Mouse (Mus musculus): ENCODE measurements around the gene Sertad2. TPM values are rescaled to one million over a fixed set of nuclear protein-coding genes. Genes with fewer than 3 reads are reported as not detected.

The Sertad2 gene
- polyA plus RNA-seq (2015; fragmentation: Nextera tagmentation; extraction: Ambion mirVana) = 40.5 and 47.9 TPM in 2 replicates

GRCm38 (mm10) chr11:20542739-20543452 is at the start of gene Sertad2:
TSS of gene Sertad2 (plus strand) at chr11:20543253.
- peak; percentile 99 for ATAC-seq (ENCODE audit: insufficient number of reproducible peaks, insufficient read depth, low FRiP score, low TSS enrichment, low read depth)
- Histone ChIP-seq H3K4me1 (peaks cover 10% of the 10 kb centered on the region), H3K9ac (peak within 1 kb of the TSS; percentile 84), H3K27ac (peak within 1 kb of the TSS; percentile 91), H3K36me3 (no peaks in the 10 kb centered on the region), H3K27me3 (no peaks in the 10 kb centered on the region), H3K9me3 (no peaks in the 10 kb centered on the region), H3K4me3 (peak within 1 kb of the TSS; percentile 84), H3K4me2 (peak within 1 kb of the TSS; percentile 82)
- 0% methylated on average over 52 of the region's 62 CpGs for WGBS

GRCm38 (mm10) chr11:20493922-20494626 is 49.0 kb upstream of the Sertad2 start:
- 83% methylated on average over 6 of the region's 6 CpGs for WGBS
- H3K4me3 ChIP-seq = no peak overlapping the region
- H3K9me3 ChIP-seq = no peaks in the 10 kb centered on the region
- H3K36me3 ChIP-seq = no peaks in the 10 kb centered on the region
- H3K4me2 ChIP-seq = no peak overlapping the region
- no peak overlapping the region for H3K27ac ChIP-seq
- no peak for ATAC-seq (ENCODE audit: insufficient number of reproducible peaks, insufficient read depth, low FRiP score, low TSS enrichment, low read depth)
- H3K27me3 ChIP-seq = no peaks in the 10 kb centered on the region
- peaks cover under 1% of the 10 kb centered on the region; the same call in 1 of the 2 replicates for H3K4me1 ChIP-seq
- no peak overlapping the region for H3K9ac ChIP-seq

GRCm38 (mm10) chr11:20500516-20500915 is 42.5 kb upstream of the Sertad2 start:
- WGBS = 41% methylated on average over 3 of the region's 3 CpGs
- H3K27me3 ChIP-seq = no peaks in the 10 kb centered on the region
- no peak overlapping the region for H3K4me3 ChIP-seq
- H3K36me3 ChIP-seq = no peaks in the 10 kb centered on the region
- peaks cover 5% of the 10 kb centered on the region for H3K4me1 ChIP-seq
- no peaks in the 10 kb centered on the region for H3K9me3 ChIP-seq
- H3K27ac ChIP-seq = no peak overlapping the region
- no peak overlapping the region for H3K9ac ChIP-seq
- no peak overlapping the region for H3K4me2 ChIP-seq
- ATAC-seq (ENCODE audit: insufficient number of reproducible peaks, insufficient read depth, low FRiP score, low TSS enrichment, low read depth) = no peak

- H3K9ac ChIP-seq = no peak overlapping the region
- no peak for ATAC-seq (ENCODE audit: insufficient number of reproducible peaks, insufficient read depth, low FRiP score, low TSS enrichment, low read depth)
- WGBS = 64% methylated on average over 5 of the region's 5 CpGs
- no peaks in the 10 kb centered on the region for H3K9me3 ChIP-seq
- no peaks in the 10 kb centered on the region for H3K36me3 ChIP-seq
- H3K4me1 ChIP-seq = peaks cover 5% of the 10 kb centered on the region
- H3K27me3 ChIP-seq = no peaks in the 10 kb centered on the region
- no peak overlapping the region for H3K4me3 ChIP-seq
- no peak overlapping the region for H3K27ac ChIP-seq
- no peak overlapping the region for H3K4me2 ChIP-seq
These were observed 41.7 kb upstream of the Sertad2 start for GRCm38 (mm10) chr11:20501160-20501955.

- Histone ChIP-seq H3K4me1 (peaks cover 18% of the 10 kb centered on the region), H3K27ac (0 out of 2 replicates have a peak overlapping the region, but pooled peaks have one; percentile 84), H3K36me3 (no peaks in the 10 kb centered on the region), H3K9ac (no peak overlapping the region), H3K4me2 (no peak overlapping the region), H3K27me3 (no peaks in the 10 kb centered on the region), H3K9me3 (no peaks in the 10 kb centered on the region), H3K4me3 (no peak overlapping the region)
- no peak for ATAC-seq (ENCODE audit: insufficient number of reproducible peaks, insufficient read depth, low FRiP score, low TSS enrichment, low read depth)
- 77% methylated on average over 6 of the region's 6 CpGs for WGBS
These were observed 29.5 kb upstream of the Sertad2 start for GRCm38 (mm10) chr11:20513574-20513973.

- H3K4me2 ChIP-seq = peak overlapping the region; percentile 39
These were observed 28.3 kb upstream of the Sertad2 start for GRCm38 (mm10) chr11:20514757-20515156.

GRCm38 (mm10) chr11:20521321-20521720 is 21.7 kb upstream of the Sertad2 start:
- ATAC-seq (ENCODE audit: insufficient number of reproducible peaks, insufficient read depth, low FRiP score, low TSS enrichment, low read depth) = no peak
- no peak overlapping the region for H3K4me2 ChIP-seq
- no peak overlapping the region for H3K27ac ChIP-seq
- WGBS = 87% methylated on average over 2 of the region's 2 CpGs
- H3K4me3 ChIP-seq = no peak overlapping the region
- no peak overlapping the region for H3K9ac ChIP-seq
- no peaks in the 10 kb centered on the region for H3K36me3 ChIP-seq
- no peaks in the 10 kb centered on the region for H3K27me3 ChIP-seq
- no peaks in the 10 kb centered on the region for H3K4me1 ChIP-seq
- no peaks in the 10 kb centered on the region for H3K9me3 ChIP-seq

More at GRCm38 (mm10) chr11:20514757-20515156, 28.3 kb upstream of the Sertad2 start:
- H3K4me1 ChIP-seq = peaks cover 18% of the 10 kb centered on the region
- no peaks in the 10 kb centered on the region for H3K36me3 ChIP-seq
- H3K4me3 ChIP-seq = no peak overlapping the region
- no peaks in the 10 kb centered on the region for H3K9me3 ChIP-seq
- H3K27me3 ChIP-seq = no peaks in the 10 kb centered on the region
- H3K9ac ChIP-seq = 0 out of 2 replicates have a peak overlapping the region, but pooled peaks have one; percentile 11
- ATAC-seq (ENCODE audit: insufficient number of reproducible peaks, insufficient read depth, low FRiP score, low TSS enrichment, low read depth) = 0 out of 2 replicates have a peak, but pooled peaks have one; percentile 62
- WGBS = 22% methylated on average over 4 of the region's 4 CpGs
- H3K27ac ChIP-seq = peak overlapping the region; percentile 85

GRCm38 (mm10) chr11:20522750-20523149 is 20.3 kb upstream of the Sertad2 start:
- H3K27ac ChIP-seq = no peak overlapping the region
- H3K36me3 ChIP-seq = no peaks in the 10 kb centered on the region
- H3K9me3 ChIP-seq = no peaks in the 10 kb centered on the region
- no peak overlapping the region for H3K4me3 ChIP-seq
- 42% methylated on average over 4 of the region's 4 CpGs for WGBS
- no peak for ATAC-seq (ENCODE audit: insufficient number of reproducible peaks, insufficient read depth, low FRiP score, low TSS enrichment, low read depth)
- no peaks in the 10 kb centered on the region for H3K4me1 ChIP-seq
- no peak overlapping the region for H3K9ac ChIP-seq
- H3K27me3 ChIP-seq = no peaks in the 10 kb centered on the region
- H3K4me2 ChIP-seq = no peak overlapping the region

GRCm38 (mm10) chr11:20524435-20524834 is 18.6 kb upstream of the Sertad2 start:
- no peak overlapping the region for H3K4me2 ChIP-seq
- H3K36me3 ChIP-seq = no peaks in the 10 kb centered on the region
- no peaks in the 10 kb centered on the region for H3K27me3 ChIP-seq
- no peak overlapping the region for H3K4me3 ChIP-seq
- no peaks in the 10 kb centered on the region for H3K9me3 ChIP-seq
- H3K4me1 ChIP-seq = no peaks in the 10 kb centered on the region
- ATAC-seq (ENCODE audit: insufficient number of reproducible peaks, insufficient read depth, low FRiP score, low TSS enrichment, low read depth) = no peak
- no peak overlapping the region for H3K27ac ChIP-seq
- H3K9ac ChIP-seq = no peak overlapping the region
- WGBS = 93% methylated on average over 1 of the region's 1 CpGs

- H3K27ac ChIP-seq = no peak overlapping the region
- no peak for ATAC-seq (ENCODE audit: insufficient number of reproducible peaks, insufficient read depth, low FRiP score, low TSS enrichment, low read depth)
- no peak overlapping the region for H3K9ac ChIP-seq
- H3K4me1 ChIP-seq = peaks cover 4% of the 10 kb centered on the region
- H3K4me2 ChIP-seq = no peak overlapping the region
- WGBS = 78% methylated on average over 8 of the region's 8 CpGs
- no peaks in the 10 kb centered on the region for H3K9me3 ChIP-seq
- H3K4me3 ChIP-seq = no peak overlapping the region
- H3K27me3 ChIP-seq = no peaks in the 10 kb centered on the region
- H3K36me3 ChIP-seq = no peaks in the 10 kb centered on the region
These were observed 17.1 kb upstream of the Sertad2 start for GRCm38 (mm10) chr11:20525909-20526308.

GRCm38 (mm10) chr11:20527901-20528300 is 15.2 kb upstream of the Sertad2 start:
- Histone ChIP-seq H3K9ac (no peak overlapping the region), H3K27ac (no peak overlapping the region), H3K36me3 (no peaks in the 10 kb centered on the region), H3K27me3 (no peaks in the 10 kb centered on the region), H3K4me3 (no peak overlapping the region), H3K4me2 (no peak overlapping the region), H3K4me1 (peaks cover 12% of the 10 kb centered on the region), H3K9me3 (no peaks in the 10 kb centered on the region)
- ATAC-seq (ENCODE audit: insufficient number of reproducible peaks, insufficient read depth, low FRiP score, low TSS enrichment, low read depth) = no peak
- WGBS = 88% methylated on average over 3 of the region's 3 CpGs
